Mouse (Mus musculus): ENCODE data around the gene Irs1.

DNA sequence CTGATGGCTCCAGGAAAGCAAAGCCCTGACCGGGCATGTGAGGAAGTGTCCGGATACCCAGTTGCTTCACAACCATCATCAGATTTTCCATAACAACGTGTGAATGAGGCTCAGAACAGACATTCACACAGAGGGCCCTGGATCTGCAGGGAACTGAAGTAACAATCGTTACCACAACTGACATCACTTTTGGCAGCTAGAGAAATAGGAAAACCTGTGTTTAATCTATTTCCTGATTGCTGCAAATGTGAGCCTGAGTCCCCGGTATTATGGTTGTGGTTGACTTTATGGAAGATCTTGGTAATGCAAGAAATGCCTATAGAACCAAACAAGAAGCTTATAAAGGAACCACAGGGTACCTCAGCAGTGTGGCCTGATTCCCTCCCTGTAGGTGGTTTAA lies 46.2 kb downstream of the Irs1 start:
- TF ChIP-seq TAL1 (IDR thresholded peaks at IDR 0.05; ENCODE audit: low read length) (no peak), RAD21 (IDR thresholded peaks at IDR 0.05; ENCODE audit: low read depth, low read length) (no peak), ETS1 (IDR thresholded peaks at IDR 0.05; ENCODE audit: low read depth, low read length) (no peak), HCFC1 (IDR thresholded peaks at IDR 0.05; ENCODE audit: low read depth, low read length) (no peak)

Data from MEL (cell line).